Mouse (Mus musculus) thymus, adult 2 months (tissue): ENCODE results near the gene Irak3. TPM values are rescaled to one million over a fixed set of nuclear protein-coding genes. Genes with fewer than 3 reads are reported as not detected.

ENCODE experiments used
- DNase-seq: peaks from one replicate; pipeline ENCODE4 v3.0.0; 2021
- H3K27ac ChIP-seq: fragments of 200-500 bp; 2 replicates; pipeline ENCODE4 v1.5.1; 2012; ENCODE audit warnings: low read length, control low read depth; ENCODE audit not compliant: control insufficient read depth, insufficient read depth
- H3K27me3 ChIP-seq: fragments of 200-500 bp; 2 replicates; pipeline ENCODE4 v1.6.1; 2012; ENCODE audit warnings: mild to moderate bottlenecking, low read length, moderate library complexity, mixed read lengths; ENCODE audit not compliant: control insufficient read depth, insufficient read depth
- H3K36me3 ChIP-seq: fragments of 200-500 bp; 2 replicates; pipeline ENCODE4 v1.6.1; 2012; ENCODE audit warnings: mild to moderate bottlenecking, low read length, moderate library complexity; ENCODE audit not compliant: control insufficient read depth, insufficient read depth
- H3K4me1 ChIP-seq: fragments of 200-500 bp; replicated peaks from 2 replicates; pipeline ENCODE4 v1.6.1; 2012; ENCODE audit warnings: low read length; ENCODE audit not compliant: control insufficient read depth, insufficient read depth
- H3K4me3 ChIP-seq: fragments of 200-500 bp; 2 replicates; pipeline ENCODE4 v1.5.1; 2012; ENCODE audit warnings: mild to moderate bottlenecking, low read length, control low read depth, moderate library complexity; ENCODE audit not compliant: control insufficient read depth, insufficient read depth
- CTCF ChIP-seq: fragments of 200-500 bp; IDR thresholded peaks from 2 replicates; pipeline ENCODE4 v1.5.1; 2012; ENCODE audit warnings: mild to moderate bottlenecking, control low read depth, low read length, moderate library complexity, borderline replicate concordance; ENCODE audit not compliant: control insufficient read depth, poor library complexity, insufficient read depth; ENCODE audit errors: extremely low read depth
- POLR2A ChIP-seq: fragments of 200-500 bp; IDR thresholded peaks from 2 replicates; pipeline ENCODE4 v1.6.1; 2012; ENCODE audit warnings: mild to moderate bottlenecking, low read length, control low read depth, moderate library complexity; ENCODE audit not compliant: control insufficient read depth, poor library complexity, insufficient read depth; ENCODE audit errors: extremely low read depth
- WGBS: fragments of 180-500 bp; shearing (Covaris S2); methylation state at CpG from one replicate; pipeline ENCODE4 v1.1.7; 2018; 5-methylcytosine and 5-hydroxymethylcytosine counted together
- polyA plus RNA-seq: library from polyadenylated mRNA; depleted of rRNA; stranded (reverse); fragments of >200 nt; gene quantifications from 2 replicates; pipeline ENCODE4 v1.2.3, GENCODE M21; 2012

Irak3 gene
- polyA plus RNA-seq, 1 experiment: 2.3 TPM

- Histone ChIP-seq H3K27me3 (no peaks in the 10 kb centered on the region), H3K36me3 (no peaks in the 10 kb centered on the region), H3K4me1 (no peaks in the 10 kb centered on the region; the same call in 1 of the 2 replicates), H3K27ac (no peak overlapping the region), H3K4me3 (no peak overlapping the region)
- 97% methylated on average over 17 of the region's 17 CpGs for WGBS
- TF ChIP-seq POLR2A (no peak), CTCF (no peak)
- DNase-seq: no peak
Measured at GRCm38 (mm10) chr10:120165793-120166503, 36.0 kb downstream of the Irak3 start.

DNA sequence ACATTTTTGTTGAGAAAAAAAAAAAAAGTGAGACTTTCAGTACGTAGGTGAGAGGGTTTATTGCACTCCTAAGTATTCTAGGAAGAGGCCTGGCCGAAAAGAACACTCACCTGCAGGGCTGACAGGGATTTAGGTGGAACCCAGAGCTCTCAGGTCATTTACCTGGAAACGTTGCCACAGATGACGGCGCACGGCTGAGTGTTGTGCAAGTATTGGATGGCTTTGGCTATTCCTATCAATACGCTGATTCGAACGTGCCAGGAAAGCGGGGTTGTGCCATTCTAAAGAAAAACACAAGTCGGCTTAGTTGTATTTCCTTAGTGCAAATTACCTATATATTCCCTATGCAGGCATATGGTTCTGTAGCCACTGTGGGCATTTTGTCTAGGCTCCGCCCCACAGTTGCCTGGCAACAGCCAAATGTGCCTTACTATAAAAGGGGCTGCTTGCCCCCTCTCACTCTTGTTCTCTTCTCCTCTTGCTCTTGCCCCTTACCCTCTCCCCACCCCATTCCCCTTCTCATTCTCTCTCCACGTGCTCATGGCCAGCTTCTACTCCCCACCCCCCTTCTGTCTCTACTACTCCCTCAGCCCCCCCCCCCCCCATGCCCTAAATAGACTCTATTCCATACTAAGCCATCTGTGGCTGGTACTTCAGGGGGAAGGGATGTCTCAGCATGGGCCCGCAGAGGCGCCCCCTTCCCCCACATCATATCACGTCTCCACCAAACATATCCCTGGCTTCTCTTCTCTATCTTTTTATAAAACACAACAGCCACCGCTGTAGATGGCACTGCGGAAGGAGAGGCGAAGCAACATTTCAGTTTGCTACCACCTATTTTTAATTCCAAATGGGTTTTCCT lies 36.8 kb downstream of the Irak3 start:
- TF ChIP-seq POLR2A: no peak
- no peak for TF ChIP-seq CTCF
- DNase-seq: no peak
- Histone ChIP-seq H3K4me3 (no peak overlapping the region), H3K4me1 (no peaks in the 10 kb centered on the region; the same call in 1 of the 2 replicates), H3K27me3 (no peaks in the 10 kb centered on the region), H3K36me3 (no peaks in the 10 kb centered on the region), H3K27ac (no peak overlapping the region)
- 96% methylated on average over 19 of the region's 19 CpGs for WGBS

- WGBS: 77% methylated on average over 7 of the region's 7 CpGs
- no peak for TF ChIP-seq POLR2A
- no peak for TF ChIP-seq CTCF
- no peak overlapping the region for H3K4me3 ChIP-seq
- DNase-seq: no peak
- no peak overlapping the region for H3K27ac ChIP-seq
- no peaks in the 10 kb centered on the region for H3K36me3 ChIP-seq
- H3K27me3 ChIP-seq: no peaks in the 10 kb centered on the region
- no peaks in the 10 kb centered on the region for H3K4me1 ChIP-seq
Measured at GRCm38 (mm10) chr10:120163490-120163889, 38.4 kb downstream of the Irak3 start.

DNA sequence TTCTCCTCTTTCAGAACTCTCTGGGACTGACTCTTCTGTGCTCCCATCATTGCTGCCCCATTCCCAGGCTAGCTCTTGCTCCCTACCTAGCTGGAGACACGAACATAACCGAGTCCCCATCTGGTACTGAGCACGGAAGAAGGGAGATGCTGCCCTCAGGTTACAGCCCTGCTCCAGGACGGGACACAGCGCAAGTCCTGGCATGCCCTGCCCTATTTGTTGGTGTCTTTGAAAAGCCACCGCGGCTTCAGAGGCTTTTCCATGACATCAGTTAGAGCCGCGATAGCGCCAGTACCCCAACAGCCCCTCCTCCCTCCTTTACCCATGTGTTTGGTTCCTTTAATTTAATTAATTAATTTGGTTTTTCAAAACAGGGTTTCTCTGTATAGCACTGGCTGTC lies 39.1 kb downstream of the Irak3 start:
- WGBS: 93% methylated on average over 10 of the region's 10 CpGs

GRCm38 (mm10) chr10:120160533-120160932 lies 41.4 kb downstream of the Irak3 start:
- no peak for DNase-seq
- no peaks in the 10 kb centered on the region for H3K4me1 ChIP-seq
- H3K27ac ChIP-seq: no peak overlapping the region
- no peaks in the 10 kb centered on the region for H3K36me3 ChIP-seq
- H3K4me3 ChIP-seq: no peak overlapping the region
- H3K27me3 ChIP-seq: no peaks in the 10 kb centered on the region
- 96% methylated on average over 9 of the region's 9 CpGs for WGBS
- TF ChIP-seq POLR2A (no peak), CTCF (no peak)

More for the DNA sequence above, 39.1 kb downstream of the Irak3 start:
- H3K4me3 ChIP-seq: no peak overlapping the region
- H3K36me3 ChIP-seq: no peaks in the 10 kb centered on the region
- TF ChIP-seq POLR2A: no peak
- TF ChIP-seq CTCF: no peak
- H3K4me1 ChIP-seq: no peaks in the 10 kb centered on the region
- DNase-seq: no peak
- H3K27me3 ChIP-seq: no peaks in the 10 kb centered on the region
- H3K27ac ChIP-seq: no peak overlapping the region

DNA sequence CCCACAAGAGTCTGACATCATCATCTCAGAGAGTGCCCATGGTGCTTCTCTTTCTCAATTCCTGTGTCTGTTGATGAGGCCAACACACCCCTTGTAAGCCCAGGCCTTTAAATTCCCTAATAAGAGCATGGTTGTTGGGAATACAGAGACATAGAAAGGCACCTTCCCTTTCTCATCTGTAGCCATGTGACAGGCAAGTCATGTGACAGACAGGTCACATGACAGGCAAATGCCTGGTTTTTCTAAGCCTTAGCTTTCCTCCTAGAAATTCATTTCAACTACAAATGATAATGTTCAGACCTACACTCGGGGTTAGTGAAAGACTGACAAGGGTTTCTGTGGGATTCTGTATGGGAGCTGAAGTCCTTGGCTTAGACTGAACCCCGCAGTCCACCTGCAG lies 48.0 kb downstream of the Irak3 start:
- WGBS: 92% methylated on average over 2 of the region's 2 CpGs
- Histone ChIP-seq H3K27me3 (no peaks in the 10 kb centered on the region), H3K27ac (no peak overlapping the region), H3K36me3 (no peaks in the 10 kb centered on the region), H3K4me3 (no peak overlapping the region), H3K4me1 (no peaks in the 10 kb centered on the region)
- TF ChIP-seq POLR2A (no peak), CTCF (no peak)
- no peak for DNase-seq
